Mouse (Mus musculus) thymus, adult 2 months (tissue): Measurements from ENCODE around the gene Fam186b. TPM values are rescaled to one million over a fixed set of nuclear protein-coding genes. Genes with fewer than 3 reads are reported as not detected.

Source experiments
- DNase-seq: peaks from one replicate; pipeline ENCODE4 v3.0.0; 2021
- H3K27ac ChIP-seq: fragments of 200-500 bp; 2 replicates; pipeline ENCODE4 v1.5.1; 2012; ENCODE audit warnings: low read length, control low read depth; ENCODE audit not compliant: control insufficient read depth, insufficient read depth
- H3K27me3 ChIP-seq: fragments of 200-500 bp; 2 replicates; pipeline ENCODE4 v1.6.1; 2012; ENCODE audit warnings: mild to moderate bottlenecking, low read length, moderate library complexity, mixed read lengths; ENCODE audit not compliant: control insufficient read depth, insufficient read depth
- H3K36me3 ChIP-seq: fragments of 200-500 bp; 2 replicates; pipeline ENCODE4 v1.6.1; 2012; ENCODE audit warnings: mild to moderate bottlenecking, low read length, moderate library complexity; ENCODE audit not compliant: control insufficient read depth, insufficient read depth
- H3K4me1 ChIP-seq: fragments of 200-500 bp; replicated peaks from 2 replicates; pipeline ENCODE4 v1.6.1; 2012; ENCODE audit warnings: low read length; ENCODE audit not compliant: control insufficient read depth, insufficient read depth
- H3K4me3 ChIP-seq: fragments of 200-500 bp; 2 replicates; pipeline ENCODE4 v1.5.1; 2012; ENCODE audit warnings: mild to moderate bottlenecking, low read length, control low read depth, moderate library complexity; ENCODE audit not compliant: control insufficient read depth, insufficient read depth
- CTCF ChIP-seq: fragments of 200-500 bp; IDR thresholded peaks from 2 replicates; pipeline ENCODE4 v1.5.1; 2012; ENCODE audit warnings: mild to moderate bottlenecking, control low read depth, low read length, moderate library complexity, borderline replicate concordance; ENCODE audit not compliant: control insufficient read depth, poor library complexity, insufficient read depth; ENCODE audit errors: extremely low read depth
- POLR2A ChIP-seq: fragments of 200-500 bp; IDR thresholded peaks from 2 replicates; pipeline ENCODE4 v1.6.1; 2012; ENCODE audit warnings: mild to moderate bottlenecking, low read length, control low read depth, moderate library complexity; ENCODE audit not compliant: control insufficient read depth, poor library complexity, insufficient read depth; ENCODE audit errors: extremely low read depth
- WGBS: fragments of 180-500 bp; shearing (Covaris S2); methylation state at CpG from one replicate; pipeline ENCODE4 v1.1.7; 2018; 5-methylcytosine and 5-hydroxymethylcytosine counted together
- polyA plus RNA-seq: library from polyadenylated mRNA; depleted of rRNA; stranded (reverse); fragments of >200 nt; gene quantifications from 2 replicates; pipeline ENCODE4 v1.2.3, GENCODE M21; 2012

Fam186b gene
- polyA plus RNA-seq, 1 experiment, result 0.11 TPM

DNA sequence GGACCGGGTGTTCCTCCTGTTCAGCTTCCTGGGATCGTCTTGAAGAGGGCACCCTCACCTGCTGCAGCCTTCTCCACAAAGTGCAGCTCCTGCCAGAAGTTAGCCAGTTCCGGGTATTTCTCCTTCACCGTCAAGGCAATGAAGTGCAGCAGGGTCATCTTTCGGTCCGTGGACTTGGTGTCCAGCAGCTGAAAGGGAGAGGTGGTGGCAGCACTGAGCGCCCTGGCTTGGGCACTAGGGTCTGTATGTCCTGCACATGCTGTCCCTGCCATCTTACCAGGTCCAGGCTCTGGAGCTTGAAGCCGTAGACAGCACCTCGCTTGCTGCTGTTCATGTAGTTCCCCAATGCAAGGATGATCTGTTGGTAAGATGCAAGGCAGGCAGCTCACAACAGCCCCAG is 25.3 kb upstream of the Fam186b start:
- DNase-seq, result no peak
- no peak overlapping the region for H3K4me3 ChIP-seq
- 91% methylated on average over 9 of the region's 9 CpGs for WGBS
- peaks cover 54% of the 10 kb centered on the region for H3K36me3 ChIP-seq
- no peaks in the 10 kb centered on the region for H3K4me1 ChIP-seq
- TF ChIP-seq POLR2A (no peak), CTCF (no peak)
- H3K27me3 ChIP-seq, result no peaks in the 10 kb centered on the region
- no peak overlapping the region for H3K27ac ChIP-seq

DNA sequence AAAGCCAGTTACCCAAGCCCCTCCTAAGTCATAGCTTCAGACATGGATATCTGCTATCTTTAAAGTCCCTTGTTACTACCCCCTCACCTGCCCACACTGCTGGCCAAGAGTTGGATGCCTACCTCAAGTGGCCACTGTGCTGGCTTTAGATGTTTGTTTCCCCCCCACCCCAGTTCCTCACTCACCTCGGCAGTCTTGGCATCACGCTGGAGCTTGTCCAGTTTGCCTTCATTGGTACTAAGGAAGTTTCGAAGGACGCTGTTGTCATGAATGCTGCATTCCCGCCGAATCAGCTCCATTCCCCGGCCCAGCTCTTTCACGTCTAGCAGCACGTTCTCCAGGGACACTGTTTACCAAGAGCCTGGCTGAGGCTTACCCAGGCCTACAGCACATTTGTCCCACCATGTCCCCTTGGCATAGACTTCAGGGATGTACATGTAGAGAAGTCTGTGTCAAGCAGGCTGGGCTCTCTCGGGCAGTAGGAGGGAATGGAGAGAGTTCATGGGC is 24.5 kb upstream of the Fam186b start:
- H3K4me1 ChIP-seq, result no peaks in the 10 kb centered on the region
- no peaks in the 10 kb centered on the region for H3K27me3 ChIP-seq
- H3K27ac ChIP-seq, result no peak overlapping the region
- peaks cover 48% of the 10 kb centered on the region for H3K36me3 ChIP-seq
- TF ChIP-seq CTCF (no peak), POLR2A (no peak)
- 94% methylated on average over 10 of the region's 10 CpGs for WGBS
- no peak overlapping the region for H3K4me3 ChIP-seq
- no peak for DNase-seq

DNA sequence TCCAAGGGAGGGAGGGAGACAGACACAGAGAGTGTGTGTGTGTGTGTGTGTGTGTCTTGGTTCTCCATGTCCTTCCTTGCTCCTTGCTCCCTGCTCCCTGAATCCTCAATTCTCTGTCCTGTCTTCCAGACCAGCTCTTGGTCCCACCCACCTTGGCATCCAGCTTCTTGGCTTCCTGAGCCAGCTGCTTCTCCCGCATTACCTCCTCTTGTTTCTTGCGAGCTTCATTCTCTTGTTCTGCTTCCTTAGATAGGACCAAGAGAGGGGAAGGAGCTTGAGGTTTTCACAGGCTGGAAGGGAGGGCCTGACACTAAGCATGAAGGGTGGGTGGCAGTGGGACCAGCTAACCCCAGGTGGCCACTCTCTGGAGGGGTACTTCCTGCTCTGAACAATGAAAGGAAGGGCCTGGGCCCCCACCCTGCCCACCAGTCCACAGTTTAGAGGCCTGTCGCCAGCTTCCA is 23.8 kb upstream of the Fam186b start:
- Histone ChIP-seq H3K4me3 (no peak overlapping the region), H3K27me3 (no peaks in the 10 kb centered on the region), H3K4me1 (no peaks in the 10 kb centered on the region), H3K27ac (no peak overlapping the region), H3K36me3 (peaks cover 43% of the 10 kb centered on the region)
- DNase-seq, result no peak
- TF ChIP-seq POLR2A, result no peak
- no peak for TF ChIP-seq CTCF
- 89% methylated on average over 3 of the region's 3 CpGs for WGBS

DNA sequence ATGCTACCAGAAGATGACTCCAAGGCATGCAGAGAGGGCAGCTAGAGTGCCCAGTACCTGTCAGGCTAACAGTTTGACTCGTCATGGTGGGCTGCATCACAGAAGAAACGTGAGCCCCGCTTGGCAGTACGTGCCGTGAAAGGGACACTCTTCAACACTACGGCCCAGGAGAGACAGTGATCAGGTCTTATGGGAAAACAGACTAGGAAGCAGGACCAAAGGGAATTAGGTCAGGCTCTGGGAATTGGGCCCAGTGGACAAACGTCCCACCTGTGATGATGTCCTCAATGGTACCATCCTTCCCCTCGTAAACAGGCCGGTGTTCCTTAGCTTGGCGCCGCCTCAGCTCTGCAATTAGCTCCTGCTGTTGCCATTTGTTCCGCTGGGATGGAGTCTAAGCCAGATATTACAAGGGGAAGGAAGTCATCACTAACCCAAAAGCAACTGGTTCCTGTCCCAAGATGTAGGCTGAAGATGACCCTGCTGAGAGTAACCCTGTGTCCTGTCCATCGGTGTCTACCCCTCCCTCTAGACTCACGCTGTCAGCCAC is 23.2 kb upstream of the Fam186b start:
- H3K27ac ChIP-seq, result no peak overlapping the region
- H3K4me3 ChIP-seq, result no peak overlapping the region
- TF ChIP-seq POLR2A, result no peak
- no peak for TF ChIP-seq CTCF
- DNase-seq, result no peak
- H3K4me1 ChIP-seq, result no peaks in the 10 kb centered on the region
- peaks cover 39% of the 10 kb centered on the region for H3K36me3 ChIP-seq
- over 99% methylated on average over 14 of the region's 14 CpGs for WGBS
- no peaks in the 10 kb centered on the region for H3K27me3 ChIP-seq

DNA sequence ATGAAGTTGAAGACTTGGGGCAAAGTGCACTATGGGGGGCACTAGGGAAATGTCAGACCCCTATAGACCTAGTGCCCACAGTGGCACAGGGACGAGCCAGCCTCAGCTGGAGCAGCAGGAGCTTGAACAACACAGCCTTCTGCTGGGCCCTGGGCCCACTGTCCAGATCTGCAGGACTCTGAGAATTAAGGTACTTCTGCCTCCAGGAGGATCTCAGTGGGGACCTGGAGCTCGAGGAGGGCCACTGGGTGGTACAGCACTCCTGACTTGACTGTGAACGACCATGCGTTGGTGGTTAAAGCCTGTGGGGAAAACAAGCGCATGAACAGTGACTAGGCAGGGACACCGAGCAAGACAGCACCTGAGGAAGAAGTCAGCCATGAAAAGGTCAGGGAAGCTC is 22.4 kb upstream of the Fam186b start:
- Histone ChIP-seq H3K36me3 (peaks cover 34% of the 10 kb centered on the region), H3K4me1 (no peaks in the 10 kb centered on the region), H3K27me3 (no peaks in the 10 kb centered on the region), H3K4me3 (no peak overlapping the region), H3K27ac (no peak overlapping the region)
- TF ChIP-seq CTCF, result no peak
- no peak for TF ChIP-seq POLR2A
- 93% methylated on average over 6 of the region's 6 CpGs for WGBS
- no peak for DNase-seq

DNA sequence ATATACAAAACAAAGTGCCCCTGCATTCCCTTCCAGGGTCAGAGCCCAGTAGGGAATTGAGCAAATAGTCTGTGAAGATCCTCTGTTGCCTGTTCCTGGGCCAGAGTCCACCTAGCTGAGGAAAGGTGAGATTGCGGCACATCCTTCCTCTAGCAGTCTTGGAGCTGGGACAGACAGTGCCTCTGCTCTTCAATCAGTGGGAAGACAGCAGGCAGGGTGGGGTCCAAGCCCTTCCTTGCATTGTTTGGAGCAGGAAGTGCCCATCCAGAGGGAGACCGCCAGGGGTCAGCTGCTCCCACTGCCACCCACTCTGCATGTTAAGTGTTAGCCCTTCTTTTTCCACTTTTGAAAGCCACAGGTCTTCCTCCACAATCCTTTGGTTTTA is 21.6 kb upstream of the Fam186b start:
- Histone ChIP-seq H3K27ac (no peak overlapping the region), H3K36me3 (peaks cover 26% of the 10 kb centered on the region), H3K4me3 (no peak overlapping the region), H3K27me3 (no peaks in the 10 kb centered on the region), H3K4me1 (no peaks in the 10 kb centered on the region)
- WGBS, result 83% methylated on average over 2 of the region's 2 CpGs
- TF ChIP-seq POLR2A (no peak), CTCF (no peak)
- no peak for DNase-seq

DNA sequence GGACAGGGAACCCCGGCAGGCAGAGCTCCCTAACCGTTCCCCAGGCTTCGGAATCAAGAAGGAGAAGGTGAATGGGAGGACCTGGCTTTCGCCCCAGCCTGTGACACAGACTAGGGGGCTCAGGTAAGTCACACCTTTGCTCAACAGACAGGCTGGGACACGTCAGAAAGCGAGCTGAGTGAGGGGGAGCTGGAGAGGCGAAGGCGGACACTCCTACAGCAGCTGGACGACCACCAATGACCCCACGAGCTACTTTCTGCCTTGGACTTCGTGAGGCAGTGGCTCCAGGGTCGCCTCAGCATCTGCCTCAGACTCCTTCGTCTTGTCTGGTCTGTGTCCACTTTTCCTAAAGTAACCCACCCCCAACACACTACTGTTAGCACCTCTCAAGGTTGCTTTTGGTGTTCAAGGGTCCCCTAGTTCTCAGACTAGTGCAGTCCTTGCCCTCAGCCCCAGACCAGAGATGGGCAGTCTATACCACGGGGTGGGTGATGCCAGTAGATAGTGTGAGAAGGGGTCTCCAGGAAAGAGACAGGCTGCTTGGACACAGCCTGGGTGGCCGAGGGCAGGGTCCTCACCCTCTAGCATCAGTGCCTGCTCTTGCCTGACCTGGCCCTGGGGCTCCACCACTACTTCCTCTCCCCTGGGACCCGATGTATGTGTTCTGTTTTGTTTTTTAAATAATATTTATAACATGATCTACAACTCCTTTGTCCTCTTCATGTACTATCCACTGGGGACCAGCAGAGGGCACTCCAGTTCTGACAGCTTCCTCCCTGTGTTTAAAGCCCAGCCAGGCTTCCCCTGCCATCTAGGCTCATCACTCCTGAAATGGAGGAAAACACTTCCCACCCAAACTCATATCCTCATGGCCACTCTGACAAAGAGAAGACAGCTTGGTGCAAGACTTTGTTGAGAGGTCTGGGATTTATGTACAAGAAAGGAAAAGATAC is 20.9 kb upstream of the Fam186b start:
- DNase-seq, result peak; percentile 77
- TF ChIP-seq POLR2A, result no peak
- peak; percentile 45; the same call in 1 of the 2 replicates for TF ChIP-seq CTCF
- peaks cover 19% of the 10 kb centered on the region for H3K36me3 ChIP-seq
- no peak overlapping the region for H3K4me3 ChIP-seq
- WGBS, result 87% methylated on average over 16 of the region's 16 CpGs
- H3K27ac ChIP-seq, result no peak overlapping the region
- no peaks in the 10 kb centered on the region for H3K4me1 ChIP-seq
- no peaks in the 10 kb centered on the region for H3K27me3 ChIP-seq
